Mouse (Mus musculus) intestine, postnatal 0 days (tissue): ENCODE data around the gene Dtnb. TPM values are rescaled to one million over a fixed set of nuclear protein-coding genes. Genes with fewer than 3 reads are reported as not detected.

Experiments used
- ATAC-seq: fragments of 200-750 bp; cut with Nextera tagmentation; 2 replicates; pipeline ENCODE4 v1.8.0; 2017; ENCODE audit warnings: mild to moderate bottlenecking, moderate TSS enrichment, moderate library complexity
- H3K27ac ChIP-seq: fragments of 300-500 bp; sonication (generic); 2 replicates; pipeline ENCODE4 v1.5.1; 2014; ENCODE audit warnings: mild to moderate bottlenecking, low read depth, low read length, moderate library complexity
- H3K27me3 ChIP-seq: fragments of 300-500 bp; sonication (generic); replicated peaks from 2 replicates; pipeline ENCODE4 v1.6.1; 2014; ENCODE audit warnings: low read length, mixed read lengths; ENCODE audit not compliant: control insufficient read depth, insufficient read depth
- H3K36me3 ChIP-seq: fragments of 300-500 bp; sonication (generic); 2 replicates; pipeline ENCODE4 v1.6.1; 2014; ENCODE audit warnings: mild to moderate bottlenecking, moderate library complexity; ENCODE audit not compliant: control insufficient read depth, insufficient read depth
- H3K4me1 ChIP-seq: fragments of 300-500 bp; sonication (generic); replicated peaks from 2 replicates; pipeline ENCODE4 v1.6.1; 2014; ENCODE audit warnings: antibody characterized with exemption, low read length, mixed read lengths; ENCODE audit not compliant: control insufficient read depth, insufficient read depth
- H3K4me2 ChIP-seq: fragments of 300-500 bp; sonication (generic); replicated peaks from 2 replicates; pipeline ENCODE4 v1.6.1; 2014; ENCODE audit warnings: low read depth, mild to moderate bottlenecking, moderate library complexity
- H3K4me3 ChIP-seq: fragments of 300-500 bp; sonication (generic); 2 replicates; pipeline ENCODE4 v1.5.1; 2014; ENCODE audit warnings: low read depth, low read length
- H3K9ac ChIP-seq: fragments of 300-500 bp; sonication (generic); 2 replicates; pipeline ENCODE4 v1.6.1; 2014; ENCODE audit warnings: mild to moderate bottlenecking, low read depth, low read length
- H3K9me3 ChIP-seq: fragments of 300-500 bp; sonication (generic); 2 replicates; pipeline ENCODE4 v1.6.1; 2016; ENCODE audit warnings: mixed run types; ENCODE audit not compliant: control insufficient read depth
- CTCF ChIP-seq: sonication (generic); IDR thresholded peaks from 2 replicates; pipeline ENCODE4 v1.5.1; 2016; ENCODE audit warnings: low read depth, mild to moderate bottlenecking, control low read depth, antibody characterized with exemption, moderate library complexity
- WGBS: fragments of 180-500 bp; shearing (Covaris S2); extraction: QIAGEN DNeasy Blood & Tissue Kit; methylation state at CpG from one replicate; pipeline ENCODE4 v1.1.7; 2014; 5-methylcytosine and 5-hydroxymethylcytosine counted together
- polyA plus RNA-seq: library from polyadenylated mRNA; unstranded; fragments of >200 nt; fragmentation: Nextera tagmentation; extraction: Ambion mirVana; gene quantifications from 2 replicates; pipeline ENCODE4 v1.2.1, GENCODE M21; 2015

Gene Dtnb
- polyA plus RNA-seq, 1 experiment from 2014 or later = 9.8 TPM

- WGBS = 76% methylated on average over 4 of the region's 4 CpGs
- peaks cover 7% of the 10 kb centered on the region; the same call in 1 of the 2 replicates for H3K4me1 ChIP-seq
- no peak overlapping the region for H3K9ac ChIP-seq
- no peak overlapping the region for H3K4me3 ChIP-seq
- H3K27ac ChIP-seq = no peak overlapping the region
- no peak overlapping the region for H3K4me2 ChIP-seq
- no peaks in the 10 kb centered on the region for H3K27me3 ChIP-seq
- TF ChIP-seq CTCF = no peak
- H3K9me3 ChIP-seq = no peaks in the 10 kb centered on the region
- ATAC-seq = no peak
- no peaks in the 10 kb centered on the region for H3K36me3 ChIP-seq
Measured at GRCm38 (mm10) chr12:3760876-3761590, 188.9 kb downstream of the Dtnb start.

GRCm38 (mm10) chr12:3761591-3762295 lies 189.6 kb downstream of the Dtnb start:
- H3K4me2 ChIP-seq = no peak overlapping the region
- WGBS = 64% methylated on average over 6 of the region's 6 CpGs
- H3K27ac ChIP-seq = no peak overlapping the region
- TF ChIP-seq CTCF = no peak
- H3K9me3 ChIP-seq = no peaks in the 10 kb centered on the region
- H3K9ac ChIP-seq = no peak overlapping the region
- no peak overlapping the region for H3K4me3 ChIP-seq
- H3K4me1 ChIP-seq = peaks cover 7% of the 10 kb centered on the region; the same call in 1 of the 2 replicates
- no peaks in the 10 kb centered on the region for H3K36me3 ChIP-seq
- no peak for ATAC-seq
- H3K27me3 ChIP-seq = no peaks in the 10 kb centered on the region

DNA sequence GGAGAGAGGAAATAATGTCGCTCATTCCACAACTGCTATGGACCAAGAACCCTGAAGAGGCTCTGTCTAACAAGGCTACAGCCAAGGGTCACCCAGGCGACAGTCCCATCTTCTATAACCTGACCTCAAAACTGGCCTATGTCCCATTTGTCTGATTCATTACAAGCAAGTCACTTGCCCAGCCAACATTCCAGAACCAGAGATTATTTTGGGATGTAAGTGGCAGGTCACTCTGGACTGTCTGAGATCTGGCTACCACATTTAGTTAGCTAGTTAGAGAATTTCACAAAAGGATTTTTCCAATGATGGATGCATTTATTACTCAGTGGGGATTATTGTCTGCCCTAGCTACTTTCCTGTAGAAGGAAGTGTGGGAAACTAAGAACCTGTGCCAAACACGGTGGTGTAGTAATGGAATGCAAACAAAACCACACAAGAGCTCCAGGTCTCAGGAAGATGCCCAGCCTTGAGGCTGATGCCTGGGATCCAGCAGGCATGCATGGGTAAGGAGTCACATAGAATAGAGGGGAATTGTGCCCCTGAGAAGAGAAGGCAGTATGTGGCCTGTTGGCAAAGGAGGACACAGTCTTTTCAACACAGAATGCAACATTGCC lies 192.1 kb downstream of the Dtnb start:
- H3K27me3 ChIP-seq = no peaks in the 10 kb centered on the region
- peaks cover 4% of the 10 kb centered on the region; the same call in 1 of the 2 replicates for H3K4me1 ChIP-seq
- no peak overlapping the region for H3K9ac ChIP-seq
- H3K9me3 ChIP-seq = no peaks in the 10 kb centered on the region
- H3K36me3 ChIP-seq = no peaks in the 10 kb centered on the region
- TF ChIP-seq CTCF = no peak
- no peak overlapping the region for H3K4me2 ChIP-seq
- no peak overlapping the region for H3K4me3 ChIP-seq
- H3K27ac ChIP-seq = no peak overlapping the region
- WGBS = 69% methylated on average over 3 of the region's 3 CpGs
- no peak for ATAC-seq

GRCm38 (mm10) chr12:3767360-3767759 lies 195.2 kb downstream of the Dtnb start:
- Histone ChIP-seq H3K4me2 (no peak overlapping the region), H3K36me3 (no peaks in the 10 kb centered on the region), H3K27me3 (no peaks in the 10 kb centered on the region), H3K9me3 (no peaks in the 10 kb centered on the region), H3K9ac (no peak overlapping the region), H3K4me3 (no peak overlapping the region), H3K27ac (no peak overlapping the region), H3K4me1 (no peaks in the 10 kb centered on the region)
- no peak for ATAC-seq
- TF ChIP-seq CTCF = no peak
- WGBS = 80% methylated on average over 8 of the region's 8 CpGs

DNA sequence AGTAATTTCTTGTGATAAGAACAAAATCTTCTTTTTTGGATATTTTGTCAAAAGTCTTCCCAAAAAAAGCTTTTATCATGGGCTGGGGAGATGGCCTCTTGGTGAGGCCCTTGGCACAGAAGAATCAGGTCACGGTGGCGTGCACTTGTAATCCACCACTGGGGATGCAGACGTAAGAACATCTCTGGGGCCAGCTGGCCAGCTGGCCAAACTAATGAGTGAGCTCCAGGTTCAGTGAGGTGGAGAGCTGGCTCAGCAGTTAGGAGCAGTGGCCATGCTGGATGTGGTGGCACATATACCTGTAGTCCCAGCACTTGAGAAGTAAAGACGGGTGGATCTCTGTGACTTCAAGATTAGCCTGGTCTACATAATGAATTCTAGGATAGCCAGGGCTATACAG lies 196.2 kb downstream of the Dtnb start:
- 93% methylated on average over 4 of the region's 4 CpGs for WGBS
- no peak for ATAC-seq
- no peak for TF ChIP-seq CTCF

DNA sequence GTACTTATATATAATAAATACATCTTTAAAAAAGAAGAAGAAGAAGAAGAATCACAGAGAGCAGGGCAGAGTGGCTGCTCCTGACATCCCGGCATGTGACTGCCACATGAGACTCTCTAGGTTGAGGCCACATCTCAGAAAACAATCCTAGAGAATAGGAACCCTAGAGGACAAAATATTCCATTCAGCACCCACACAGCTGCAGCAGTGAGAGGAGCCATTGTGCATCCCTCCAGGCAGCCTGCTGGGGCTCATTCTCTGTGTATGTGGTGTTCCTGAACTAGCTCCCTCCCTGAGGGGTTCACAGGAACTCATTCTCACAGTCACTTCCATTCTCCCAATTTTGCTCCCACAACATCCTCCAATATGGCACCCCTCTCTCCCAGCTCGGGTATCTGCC lies 198.4 kb downstream of the Dtnb start:
- Histone ChIP-seq H3K4me1 (no peaks in the 10 kb centered on the region), H3K36me3 (no peaks in the 10 kb centered on the region), H3K4me2 (no peak overlapping the region), H3K9ac (no peak overlapping the region), H3K9me3 (no peaks in the 10 kb centered on the region), H3K27me3 (no peaks in the 10 kb centered on the region), H3K4me3 (no peak overlapping the region), H3K27ac (no peak overlapping the region)
- whole genome bisulfite sequencing = 81% methylated on average over 2 of the region's 2 CpGs
- no peak for ATAC-seq
- no peak for TF ChIP-seq CTCF

More for the DNA sequence above, 196.2 kb downstream of the Dtnb start:
- no peak overlapping the region for H3K4me3 ChIP-seq
- H3K9me3 ChIP-seq = no peaks in the 10 kb centered on the region
- no peak overlapping the region for H3K9ac ChIP-seq
- no peaks in the 10 kb centered on the region for H3K27me3 ChIP-seq
- no peak overlapping the region for H3K4me2 ChIP-seq
- H3K27ac ChIP-seq = no peak overlapping the region
- no peaks in the 10 kb centered on the region for H3K4me1 ChIP-seq
- no peaks in the 10 kb centered on the region for H3K36me3 ChIP-seq
